Mouse (Mus musculus): ENCODE results near the gene Gm17655. TPM values are rescaled to one million over a fixed set of nuclear protein-coding genes. Genes with fewer than 3 reads are reported as not detected.
"Not testable (repeated sequence)": the region's sequence is repeated elsewhere in the genome, so short reads cannot be mapped to it uniquely, and the experiment has no call there.

Gm17655 gene
- total and polyA plus RNA-seq, 2 experiments = 0.65 TPM; not detected in 1

GRCm38 (mm10) chr5:110094030-110094846, 21.9 kb upstream of the Gm17655 start, which contains the start of gene Gm35315:
Gene Gm35315 (minus strand): TSS chr5:110094420.
- TF ChIP-seq CTCF (IDR thresholded peaks at IDR 0.05; ENCODE audit: low read depth, low read length) (no peak), POLR2A (IDR thresholded peaks at IDR 0.05; ENCODE audit: extremely low read depth, insufficient read depth, low read length) (peak; percentile 46; the same call in 1 of the 2 replicates)
- Histone ChIP-seq H3K79me2 (ENCODE audit: control insufficient read depth, insufficient read depth, low read length) (no peaks in the 10 kb centered on the region), H3K4me3 (ENCODE audit: insufficient read depth, low read depth, low read length) (peak within 1 kb of the TSS; percentile 77), H3K9ac (ENCODE audit: low read depth, low read length) (peak within 1 kb of the TSS; percentile 71), H3K27me3 (ENCODE audit: control insufficient read depth, insufficient read depth, low read length) (no peaks in the 10 kb centered on the region), H3K36me3 (ENCODE audit: control insufficient read depth, insufficient read depth, low read length) (no peaks in the 10 kb centered on the region), H3K27ac (replicated peaks; ENCODE audit: insufficient read depth, low read depth, low read length) (peak within 1 kb of the TSS; percentile 74), H3K4me1 (ENCODE audit: control insufficient read depth, insufficient read depth, low read length) (no peaks in the 10 kb centered on the region)
- DNase-seq (ENCODE audit: extremely low read depth, low read depth, low spot score) = peak; percentile 92
- WGBS = 1% methylated on average over 25 of the region's 25 CpGs

- no peak for DNase-seq (ENCODE audit: extremely low read depth, low read depth, low spot score)
- Histone ChIP-seq H3K79me2 (ENCODE audit: control insufficient read depth, insufficient read depth, low read length) (no peaks in the 10 kb centered on the region), H3K27ac (replicated peaks; ENCODE audit: insufficient read depth, low read depth, low read length) (no peak overlapping the region), H3K9ac (ENCODE audit: low read depth, low read length) (no peak overlapping the region), H3K4me3 (ENCODE audit: insufficient read depth, low read depth, low read length) (no peak overlapping the region), H3K27me3 (ENCODE audit: control insufficient read depth, insufficient read depth, low read length) (no peaks in the 10 kb centered on the region), H3K4me1 (ENCODE audit: control insufficient read depth, insufficient read depth, low read length) (no peaks in the 10 kb centered on the region), H3K36me3 (ENCODE audit: control insufficient read depth, insufficient read depth, low read length) (no peaks in the 10 kb centered on the region)
- no peak for TF ChIP-seq POLR2A (IDR thresholded peaks at IDR 0.05; ENCODE audit: extremely low read depth, insufficient read depth, low read length)
- TF ChIP-seq CTCF (IDR thresholded peaks at IDR 0.05; ENCODE audit: low read depth, low read length) = no peak
- 67% methylated on average over 2 of the region's 2 CpGs for WGBS
These were observed 19.2 kb upstream of the Gm17655 start for GRCm38 (mm10) chr5:110091546-110091945.

GRCm38 (mm10) chr5:110086161-110086866, 14.0 kb upstream of the Gm17655 start:
- no peak overlapping the region for H3K4me3 ChIP-seq (ENCODE audit: insufficient read depth, low read depth, low read length)
- no peak for DNase-seq (ENCODE audit: extremely low read depth, low read depth, low spot score)

GRCm38 (mm10) chr5:110082961-110083360, 10.6 kb upstream of the Gm17655 start:
- WGBS = 79% methylated on average over 4 of the region's 4 CpGs

More at GRCm38 (mm10) chr5:110086161-110086866, 14.0 kb upstream of the Gm17655 start:
- no peaks in the 10 kb centered on the region for H3K27me3 ChIP-seq (ENCODE audit: control insufficient read depth, insufficient read depth, low read length)
- H3K36me3 ChIP-seq (ENCODE audit: control insufficient read depth, insufficient read depth, low read length) = no peaks in the 10 kb centered on the region; the same call in 1 of the 2 replicates
- WGBS = 57% methylated on average over 14 of the region's 14 CpGs
- TF ChIP-seq POLR2A (IDR thresholded peaks at IDR 0.05; ENCODE audit: extremely low read depth, insufficient read depth, low read length) = no peak
- TF ChIP-seq CTCF (IDR thresholded peaks at IDR 0.05; ENCODE audit: low read depth, low read length) = no peak
- H3K9ac ChIP-seq (ENCODE audit: low read depth, low read length) = no peak overlapping the region
- H3K4me1 ChIP-seq (ENCODE audit: control insufficient read depth, insufficient read depth, low read length) = no peaks in the 10 kb centered on the region
- H3K27ac ChIP-seq (replicated peaks; ENCODE audit: insufficient read depth, low read depth, low read length) = no peak overlapping the region
- H3K79me2 ChIP-seq (ENCODE audit: control insufficient read depth, insufficient read depth, low read length) = no peaks in the 10 kb centered on the region

GRCm38 (mm10) chr5:110057637-110058408, 14.5 kb downstream of the Gm17655 start:
- WGBS = 2% methylated on average over 19 of the region's 19 CpGs
- Histone ChIP-seq H3K4me1 (ENCODE audit: control insufficient read depth, insufficient read depth, low read length) (peaks cover 2% of the 10 kb centered on the region; the same call in 1 of the 2 replicates), H3K27ac (replicated peaks; ENCODE audit: insufficient read depth, low read depth, low read length) (peak overlapping the region; percentile 49; the same call in 1 of the 2 replicates), H3K36me3 (ENCODE audit: control insufficient read depth, insufficient read depth, low read length) (no peaks in the 10 kb centered on the region), H3K27me3 (ENCODE audit: control insufficient read depth, insufficient read depth, low read length) (no peaks in the 10 kb centered on the region), H3K9ac (ENCODE audit: low read depth, low read length) (peak overlapping the region; percentile 75), H3K4me3 (ENCODE audit: insufficient read depth, low read depth, low read length) (peak overlapping the region; percentile 79), H3K79me2 (ENCODE audit: control insufficient read depth, insufficient read depth, low read length) (no peaks in the 10 kb centered on the region)
- TF ChIP-seq CTCF (IDR thresholded peaks at IDR 0.05; ENCODE audit: low read depth, low read length) = no peak
- TF ChIP-seq POLR2A (IDR thresholded peaks at IDR 0.05; ENCODE audit: extremely low read depth, insufficient read depth, low read length) = no peak
- peak; percentile 85 for DNase-seq (ENCODE audit: extremely low read depth, low read depth, low spot score)

More at GRCm38 (mm10) chr5:110082961-110083360, 10.6 kb upstream of the Gm17655 start:
- H3K27ac ChIP-seq (replicated peaks; ENCODE audit: insufficient read depth, low read depth, low read length) = no peak overlapping the region
- H3K79me2 ChIP-seq (ENCODE audit: control insufficient read depth, insufficient read depth, low read length) = no peaks in the 10 kb centered on the region
- no peak for TF ChIP-seq POLR2A (IDR thresholded peaks at IDR 0.05; ENCODE audit: extremely low read depth, insufficient read depth, low read length)
- no peak overlapping the region for H3K9ac ChIP-seq (ENCODE audit: low read depth, low read length)
- no peak overlapping the region for H3K4me3 ChIP-seq (ENCODE audit: insufficient read depth, low read depth, low read length)
- no peaks in the 10 kb centered on the region for H3K4me1 ChIP-seq (ENCODE audit: control insufficient read depth, insufficient read depth, low read length)
- peaks cover 7% of the 10 kb centered on the region for H3K36me3 ChIP-seq (ENCODE audit: control insufficient read depth, insufficient read depth, low read length)
- DNase-seq (ENCODE audit: extremely low read depth, low read depth, low spot score) = no peak
- no peaks in the 10 kb centered on the region for H3K27me3 ChIP-seq (ENCODE audit: control insufficient read depth, insufficient read depth, low read length)

- H3K4me1 ChIP-seq (ENCODE audit: control insufficient read depth, insufficient read depth, low read length); DNase-seq (ENCODE audit: extremely low read depth, low read depth, low spot score): not testable (repeated sequence)
These were observed 48.5 kb downstream of the Gm17655 start for GRCm38 (mm10) chr5:110023694-110024427.

More at GRCm38 (mm10) chr5:110023694-110024427, 48.5 kb downstream of the Gm17655 start:
- not testable (repeated sequence) for H3K27me3 ChIP-seq (ENCODE audit: control insufficient read depth, insufficient read depth, low read length); H3K79me2 ChIP-seq (ENCODE audit: control insufficient read depth, insufficient read depth, low read length); H3K9ac ChIP-seq (ENCODE audit: low read depth, low read length); H3K27ac ChIP-seq (replicated peaks; ENCODE audit: insufficient read depth, low read depth, low read length); H3K36me3 ChIP-seq (ENCODE audit: control insufficient read depth, insufficient read depth, low read length); H3K4me3 ChIP-seq (ENCODE audit: insufficient read depth, low read depth, low read length)
- 43% methylated on average over 8 of the region's 8 CpGs for WGBS

Data from liver, adult 2 months (tissue).